Mouse (Mus musculus) limb, embryonic 10.5 days (tissue): ENCODE results near the gene Olfr1471. TPM values are rescaled to one million over a fixed set of nuclear protein-coding genes. Genes with fewer than 3 reads are reported as not detected.
"Not testable (repeated sequence)": the region's sequence is repeated elsewhere in the genome, so short reads cannot be mapped to it uniquely, and the experiment has no call there.

Experiments used
- DNase-seq: peaks from one replicate; pipeline ENCODE4 v3.0.0-alpha.2; 2017; ENCODE audit warnings: low spot score
- H3K27ac ChIP-seq: fragments of 300-500 bp; sonication (generic); 2 replicates; pipeline ENCODE4 v1.5.1; 2016; ENCODE audit warnings: mild to moderate bottlenecking
- H3K27me3 ChIP-seq: fragments of 300-500 bp; sonication (generic); 2 replicates; pipeline ENCODE4 v1.6.1; 2016; ENCODE audit warnings: low read depth, mild to moderate bottlenecking; ENCODE audit not compliant: poor library complexity, severe bottlenecking
- H3K36me3 ChIP-seq: fragments of 300-500 bp; sonication (generic); 2 replicates; pipeline ENCODE4 v1.6.1; 2016; ENCODE audit warnings: mild to moderate bottlenecking, moderate library complexity
- H3K4me1 ChIP-seq: fragments of 300-500 bp; sonication (generic); 2 replicates; pipeline ENCODE4 v1.6.1; 2016
- H3K4me3 ChIP-seq: fragments of 300-500 bp; sonication (generic); 2 replicates; pipeline ENCODE4 v1.5.1; 2016; ENCODE audit warnings: mild to moderate bottlenecking, moderate library complexity
- H3K9me3 ChIP-seq: fragments of 300-500 bp; sonication (generic); replicated peaks from 2 replicates; pipeline ENCODE4 v1.6.1; 2016; ENCODE audit warnings: mild to moderate bottlenecking
- WGBS: fragments of 180-500 bp; shearing (Covaris S2); methylation state at CpG from one replicate; pipeline ENCODE4 v1.1.7; 2016; 5-methylcytosine and 5-hydroxymethylcytosine counted together
- polyA plus RNA-seq: library from polyadenylated mRNA; unstranded; fragments of >200 nt; fragmentation: Nextera tagmentation; extraction: Ambion mirVana; gene quantifications from 2 replicates; pipeline ENCODE4 v1.2.1, GENCODE M21; 2016

Olfr1471 gene
- not detected in 2 replicates for polyA plus RNA-seq

GRCm38 (mm10) chr19:13443109-13443508 lies at the start of gene Olfr1471:
Gene Olfr1471 (plus strand): TSS chr19:13443409.
- H3K27me3 ChIP-seq, H3K36me3 ChIP-seq, H3K27ac ChIP-seq, H3K4me1 ChIP-seq, H3K9me3 ChIP-seq, DNase-seq, H3K4me3 ChIP-seq: not testable (repeated sequence)
- 88% methylated on average over 2 of the region's 2 CpGs for WGBS

GRCm38 (mm10) chr19:13407549-13407948 lies 35.7 kb upstream of the Olfr1471 start, which contains the start of gene Olfr1469:
Gene Olfr1469 (plus strand): TSS chr19:13407849.
- no peaks in the 10 kb centered on the region for H3K27me3 ChIP-seq
- DNase-seq = no peak
- WGBS = 85% methylated on average over 2 of the region's 2 CpGs

GRCm38 (mm10) chr19:13455986-13456385 lies 12.8 kb downstream of the Olfr1471 start, which contains the start of gene Olfr1472:
Gene Olfr1472 (minus strand): TSS chr19:13456086.
- no peaks in the 10 kb centered on the region for H3K27me3 ChIP-seq
- H3K4me3 ChIP-seq = no peak within 1 kb of the TSS
- no peaks in the 10 kb centered on the region for H3K36me3 ChIP-seq
- no peak within 1 kb of the TSS for H3K27ac ChIP-seq
- DNase-seq = no peak
- WGBS = 84% methylated on average over 1 of the region's 1 CpGs
- H3K9me3 ChIP-seq = 0 out of 2 replicates have a peak, but pooled peaks cover 3% of the 10 kb centered on the region
- no peaks in the 10 kb centered on the region for H3K4me1 ChIP-seq

More at GRCm38 (mm10) chr19:13407549-13407948, 35.7 kb upstream of the Olfr1471 start, which contains the start of gene Olfr1469:
- H3K4me3 ChIP-seq = no peak within 1 kb of the TSS
- H3K9me3 ChIP-seq = no peaks in the 10 kb centered on the region
- H3K4me1 ChIP-seq = no peaks in the 10 kb centered on the region
- H3K36me3 ChIP-seq = no peaks in the 10 kb centered on the region
- no peak within 1 kb of the TSS for H3K27ac ChIP-seq

GRCm38 (mm10) chr19:13469265-13469664 lies 26.1 kb downstream of the Olfr1471 start, which contains the start of gene Olfr1474:
Gene Olfr1474 (plus strand): TSS chr19:13469565.
- not testable (repeated sequence) for H3K27me3 ChIP-seq, H3K36me3 ChIP-seq, H3K27ac ChIP-seq, H3K4me1 ChIP-seq, H3K9me3 ChIP-seq, DNase-seq, H3K4me3 ChIP-seq
- 85% methylated on average over 4 of the region's 4 CpGs for WGBS

GRCm38 (mm10) chr19:13480096-13480495 lies 36.9 kb downstream of the Olfr1471 start, which contains the start of gene Olfr1475:
Gene Olfr1475 (minus strand): TSS chr19:13480196.
- H3K4me1 ChIP-seq = no peaks in the 10 kb centered on the region
- no peaks in the 10 kb centered on the region for H3K9me3 ChIP-seq
- no peaks in the 10 kb centered on the region for H3K36me3 ChIP-seq
- H3K27me3 ChIP-seq = no peaks in the 10 kb centered on the region
- H3K4me3 ChIP-seq = no peak within 1 kb of the TSS
- DNase-seq = no peak
- H3K27ac ChIP-seq = no peak within 1 kb of the TSS

- no peak within 1 kb of the TSS for H3K27ac ChIP-seq
- H3K36me3 ChIP-seq = no peaks in the 10 kb centered on the region
- H3K9me3 ChIP-seq = 0 out of 2 replicates have a peak, but pooled peaks cover 3% of the 10 kb centered on the region
- DNase-seq = no peak
- no peak within 1 kb of the TSS for H3K4me3 ChIP-seq
- WGBS = 84% methylated on average over 3 of the region's 3 CpGs
- H3K4me1 ChIP-seq = no peaks in the 10 kb centered on the region
- no peaks in the 10 kb centered on the region for H3K27me3 ChIP-seq
These were observed 57.0 kb downstream of the Olfr1471 start, which contains the start of gene Olfr1477 for GRCm38 (mm10) chr19:13500246-13500645. Gene Olfr1477 (plus strand): TSS chr19:13500546.

Other genes with a start within 250 kb of the Olfr1471 start
- not detected in 2 replicates for gene Olfr1463, start 212.1 kb upstream of the Olfr1471 start, polyA plus RNA-seq
- gene Olfr1465, start 127.9 kb upstream of the Olfr1471 start, polyA plus RNA-seq = not detected in 2 replicates
- gene Olfr1466, start 104.5 kb upstream of the Olfr1471 start, polyA plus RNA-seq = not detected in 2 replicates
- not detected in 2 replicates for gene Olfr1467, start 81.2 kb upstream of the Olfr1471 start, polyA plus RNA-seq
- not detected in 2 replicates for gene Olfr1469, start 35.6 kb upstream of the Olfr1471 start, polyA plus RNA-seq
- not detected in 2 replicates for gene Olfr1472, start 12.7 kb downstream of the Olfr1471 start, polyA plus RNA-seq
- not detected in 2 replicates for gene Olfr1474, start 26.2 kb downstream of the Olfr1471 start, polyA plus RNA-seq
- gene Olfr1475, start 36.8 kb downstream of the Olfr1471 start, polyA plus RNA-seq = not detected in 2 replicates
- gene Olfr1477, start 57.1 kb downstream of the Olfr1471 start, polyA plus RNA-seq = not detected in 2 replicates
- gene Olfr1480, start 84.5 kb downstream of the Olfr1471 start, polyA plus RNA-seq = not detected in 2 replicates
- not detected in 2 replicates for gene Olfr1484, start 140.1 kb downstream of the Olfr1471 start, polyA plus RNA-seq
- gene Olfr1487, start 174.0 kb downstream of the Olfr1471 start, polyA plus RNA-seq = not detected in 2 replicates
- gene Olfr1489, start 188.2 kb downstream of the Olfr1471 start, polyA plus RNA-seq = not detected in 2 replicates
- gene Olfr1490, start 207.7 kb downstream of the Olfr1471 start, polyA plus RNA-seq = not detected in 2 replicates